Mouse (Mus musculus): Measurements from ENCODE around the gene Cntn6. TPM values are rescaled to one million over a fixed set of nuclear protein-coding genes. Genes with fewer than 3 reads are reported as not detected.

Gene Cntn6
- total and polyA plus RNA-seq, 3 experiments, result 0.13 to 0.66 (median 0.30) TPM

DNA sequence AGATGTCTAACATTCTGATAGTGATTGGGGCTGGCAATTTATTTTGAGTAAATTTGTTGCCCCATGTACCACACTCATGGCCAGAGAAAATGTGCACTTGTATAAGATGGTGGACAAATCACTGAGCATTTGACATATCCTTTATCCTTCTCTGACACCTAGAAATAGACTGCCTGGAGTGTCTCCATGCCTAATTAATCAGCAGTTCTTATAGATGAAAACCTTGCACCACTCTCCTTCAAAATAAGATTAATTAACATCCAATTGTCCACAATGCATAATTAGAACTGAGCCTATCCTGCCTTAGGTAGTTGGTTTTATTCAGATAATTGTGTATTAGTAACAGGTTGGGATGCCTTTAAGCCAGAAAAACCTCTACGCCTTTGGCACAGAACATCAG lies 236.0 kb downstream of the Cntn6 start:
- no peak overlapping the region for H3K4me3 ChIP-seq (replicated peaks in 1 of 3; ENCODE audit: low read depth in 2 of 3, low read length in 2 of 3, poor library complexity in 1 of 3)
- no peaks in the 10 kb centered on the region for H3K9me3 ChIP-seq (replicated peaks; ENCODE audit: low read length)
- H3K27ac ChIP-seq (ENCODE audit: insufficient read depth, low read depth), result no peak overlapping the region
- no peak for DNase-seq (ENCODE audit: extremely low read depth)
- dilution Hi-C loops (cut with MboI; ENCODE audit: extremely low pct_ligation_motif_present, extremely low pct_unique_long_range_greater_than_20kb, low sequenced_read_pairs), result no loop called here
- no peaks in the 10 kb centered on the region for H3K36me3 ChIP-seq (replicated peaks in 1 of 2; ENCODE audit: control insufficient read depth in 1 of 2, insufficient read depth in 1 of 2, low read length in 1 of 2)
- H3K27me3 ChIP-seq (replicated peaks), result no peaks in the 10 kb centered on the region
- H3K79me2 ChIP-seq (replicated peaks; ENCODE audit: control insufficient read depth, extremely low read depth, insufficient read depth, poor library complexity, severe bottlenecking), result no peaks in the 10 kb centered on the region
- TF ChIP-seq ZNF384 (IDR thresholded peaks at IDR 0.05; ENCODE audit: low read depth, low read length), result no peak
- no peak for TF ChIP-seq RAD21 (IDR thresholded peaks at IDR 0.05; ENCODE audit: low read depth, low read length)
- no peak for TF ChIP-seq ZC3H11A (IDR thresholded peaks at IDR 0.05; ENCODE audit: low read depth, low read length)
- TF ChIP-seq USF2 (conservative IDR thresholded peaks at IDR 0.05; ENCODE audit: low read depth, low read length), result no peak
- no peak for TF ChIP-seq RCOR1 (conservative IDR thresholded peaks at IDR 0.05; ENCODE audit: low read depth, low read length)
- no peak for TF ChIP-seq MXI1 (IDR thresholded peaks at IDR 0.05; ENCODE audit: low read depth, low read length)
- no peak for TF ChIP-seq POLR2A (IDR thresholded peaks at IDR 0.05; ENCODE audit: low read depth, low read length)
- no peak for TF ChIP-seq KAT2A (IDR thresholded peaks at IDR 0.05; ENCODE audit: insufficient replicate concordance, low read length)
- TF ChIP-seq MYC (IDR thresholded peaks at IDR 0.05; ENCODE audit: low read depth, low read length), result no peak
- TF ChIP-seq IRF4 (IDR thresholded peaks at IDR 0.05; ENCODE audit: low read depth, low read length), result no peak
- no peak for TF ChIP-seq ETS1 (conservative IDR thresholded peaks at IDR 0.05; ENCODE audit: low read depth, low read length)
- TF ChIP-seq CHD1 (IDR thresholded peaks at IDR 0.05; ENCODE audit: low read depth, low read length), result no peak
- TF ChIP-seq POLR2AphosphoS2 (IDR thresholded peaks at IDR 0.05; ENCODE audit: low read depth, low read length), result no peak
- TF ChIP-seq MAX (IDR thresholded peaks at IDR 0.05; ENCODE audit: low read length), result no peak
- H3K4me2 ChIP-seq (ENCODE audit: insufficient read depth, low read depth, poor library complexity, severe bottlenecking), result no peak overlapping the region
- no peaks in the 10 kb centered on the region for H3K4me1 ChIP-seq (ENCODE audit: control insufficient read depth in 1 of 2, insufficient read depth in 2 of 2)
- in situ Hi-C loops (cut with MboI; ENCODE audit: low pct_ligation_motif_present, low pct_unique_long_range_greater_than_20kb, low sequenced_read_pairs), result no loop called here
- H3K9ac ChIP-seq (ENCODE audit: insufficient read depth, low read depth), result no peak overlapping the region

DNA sequence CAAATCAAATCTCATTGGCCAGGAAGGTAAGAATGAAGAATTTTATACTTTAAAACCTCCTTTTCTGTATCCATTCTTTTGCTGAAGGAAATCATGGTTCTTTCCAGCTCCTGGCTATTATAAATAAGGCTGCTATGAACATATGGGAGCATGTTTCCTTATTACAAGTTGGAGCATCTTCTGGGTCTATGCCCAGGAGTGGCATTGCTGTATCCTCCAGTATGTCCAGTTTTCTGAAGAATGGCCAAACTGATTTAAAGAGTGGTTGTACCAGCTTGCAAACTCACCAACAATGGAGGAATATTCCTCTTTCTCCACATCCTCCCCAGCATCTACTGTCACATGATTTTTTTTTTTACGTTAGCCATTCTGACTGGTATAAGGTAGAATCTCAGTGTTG lies 241.7 kb downstream of the Cntn6 start:
- TF ChIP-seq RCOR1 (conservative IDR thresholded peaks at IDR 0.05; ENCODE audit: low read depth, low read length) (no peak), USF2 (conservative IDR thresholded peaks at IDR 0.05; ENCODE audit: low read depth, low read length) (no peak), TCF12 (IDR thresholded peaks at IDR 0.05; ENCODE audit: low read depth, low read length) (no peak), EP300 (IDR thresholded peaks at IDR 0.05; ENCODE audit: low read length) (no peak), MXI1 (IDR thresholded peaks at IDR 0.05; ENCODE audit: low read depth, low read length) (no peak), CTCF (conservative IDR thresholded peaks at IDR 0.05 in 1 of 2, IDR thresholded peaks at IDR 0.05 in 1 of 2; ENCODE audit: low read depth in 2 of 2, low read length in 2 of 2) (no peak), USF1 (IDR thresholded peaks at IDR 0.05; ENCODE audit: low read depth, low read length) (no peak), HCFC1 (IDR thresholded peaks at IDR 0.05; ENCODE audit: low read depth, low read length) (no peak), IRF4 (IDR thresholded peaks at IDR 0.05; ENCODE audit: low read depth, low read length) (no peak)
- no peaks in the 10 kb centered on the region for H3K4me1 ChIP-seq (ENCODE audit: control insufficient read depth in 1 of 2, insufficient read depth in 2 of 2)
- H3K27me3 ChIP-seq (replicated peaks), result no peaks in the 10 kb centered on the region
- dilution Hi-C loops (cut with MboI; ENCODE audit: extremely low pct_ligation_motif_present, extremely low pct_unique_long_range_greater_than_20kb, low sequenced_read_pairs), result no loop called here
- in situ Hi-C loops (cut with MboI; ENCODE audit: low pct_ligation_motif_present, low pct_unique_long_range_greater_than_20kb, low sequenced_read_pairs), result no loop called here
- no peak for DNase-seq (ENCODE audit: extremely low read depth)
- no peaks in the 10 kb centered on the region for H3K79me2 ChIP-seq (replicated peaks; ENCODE audit: control insufficient read depth, extremely low read depth, insufficient read depth, poor library complexity, severe bottlenecking)
- no peaks in the 10 kb centered on the region for H3K36me3 ChIP-seq (replicated peaks in 1 of 2; ENCODE audit: control insufficient read depth in 1 of 2, insufficient read depth in 1 of 2, low read length in 1 of 2)
- no peak overlapping the region for H3K4me2 ChIP-seq (ENCODE audit: insufficient read depth, low read depth, poor library complexity, severe bottlenecking)
- H3K9me3 ChIP-seq (replicated peaks; ENCODE audit: low read length), result no peaks in the 10 kb centered on the region
- H3K27ac ChIP-seq (ENCODE audit: insufficient read depth, low read depth), result no peak overlapping the region
- H3K4me3 ChIP-seq (replicated peaks in 1 of 3; ENCODE audit: low read depth in 2 of 3, low read length in 2 of 3, poor library complexity in 1 of 3), result no peak overlapping the region
- H3K9ac ChIP-seq (ENCODE audit: insufficient read depth, low read depth), result no peak overlapping the region

Data from CH12.LX (cell line).